Mouse (Mus musculus): ENCODE data around the gene Ctrl.
A peak's percentile ranks its signal among the peaks of the same experiment; 100 is the strongest.
"Not testable (repeated sequence)": the region's sequence is repeated elsewhere in the genome, so short reads cannot be mapped to it uniquely, and the experiment has no call there.

The Ctrl gene

GRCm38 (mm10) chr8:105933762-105934161, at the start of gene Ctrl:
Ctrl (minus strand) TSS chr8:105933862.
- no peak for DNase-seq

- not testable (repeated sequence) for DNase-seq
Measured at GRCm38 (mm10) chr8:105983406-105983805, 49.7 kb upstream of the Ctrl start.

GRCm38 (mm10) chr8:105981146-105981545, 47.5 kb upstream of the Ctrl start:
- no peak for DNase-seq

- no peak for DNase-seq
Measured at GRCm38 (mm10) chr8:105979325-105979724, 45.7 kb upstream of the Ctrl start, which contains the start of gene Dpep3. Dpep3 (minus strand) TSS chr8:105979429.

- DNase-seq: no peak
Measured at GRCm38 (mm10) chr8:105975363-105975762, 41.7 kb upstream of the Ctrl start.

- no peak for DNase-seq
Measured at GRCm38 (mm10) chr8:105971019-105971720, 37.5 kb upstream of the Ctrl start.

- no peak for DNase-seq
Measured at GRCm38 (mm10) chr8:105969367-105969766, 35.7 kb upstream of the Ctrl start.

- peak; percentile 27 for DNase-seq
Measured at GRCm38 (mm10) chr8:105966692-105967311, 33.1 kb upstream of the Ctrl start.

- peak; percentile 84 for DNase-seq
Measured at GRCm38 (mm10) chr8:105965905-105966341, 32.3 kb upstream of the Ctrl start, which contains the start of gene Slc12a4. Slc12a4 (minus strand) TSS chr8:105966097.

GRCm38 (mm10) chr8:105965266-105965904, 31.7 kb upstream of the Ctrl start:
- DNase-seq: peak; percentile 56

- no peak for DNase-seq
Measured at GRCm38 (mm10) chr8:105964506-105965265, 31.0 kb upstream of the Ctrl start.

- no peak for DNase-seq
Measured at GRCm38 (mm10) chr8:105961536-105961935, 27.9 kb upstream of the Ctrl start.

- no peak for DNase-seq
Measured at GRCm38 (mm10) chr8:105961101-105961500, 27.4 kb upstream of the Ctrl start.

- peak; percentile 61 for DNase-seq
Measured at GRCm38 (mm10) chr8:105959350-105959749, 25.7 kb upstream of the Ctrl start.

- peak; percentile 70 for DNase-seq
Measured at GRCm38 (mm10) chr8:105957813-105958212, 24.2 kb upstream of the Ctrl start.

- DNase-seq: peak; percentile 30
Measured at GRCm38 (mm10) chr8:105956556-105956955, 22.9 kb upstream of the Ctrl start.

- no peak for DNase-seq
Measured at GRCm38 (mm10) chr8:105951057-105951659, 17.5 kb upstream of the Ctrl start.

GRCm38 (mm10) chr8:105949350-105949749, 15.7 kb upstream of the Ctrl start:
- peak; percentile 27 for DNase-seq

GRCm38 (mm10) chr8:105943321-105943739, 9.7 kb upstream of the Ctrl start, which contains the start of gene Lcat:
Lcat (minus strand) TSS chr8:105943382.
- no peak for DNase-seq

- DNase-seq: no peak
Measured at GRCm38 (mm10) chr8:105942542-105942941, 8.9 kb upstream of the Ctrl start.

- no peak for DNase-seq
Measured at GRCm38 (mm10) chr8:105942026-105942425, 8.4 kb upstream of the Ctrl start.

GRCm38 (mm10) chr8:105938306-105938669, 4.6 kb upstream of the Ctrl start, which contains the start of gene Psmb10:
Psmb10 (minus strand) TSS chr8:105938444.
- peak; percentile 63 for DNase-seq
